Mouse (Mus musculus) neural tube, embryonic 12.5 days (tissue): ENCODE results near the gene Ano3. TPM values are rescaled to one million over a fixed set of nuclear protein-coding genes. Genes with fewer than 3 reads are reported as not detected.

ENCODE experiments used
- ATAC-seq: fragments of 200-750 bp; cut with Nextera tagmentation; 2 replicates; pipeline ENCODE4 v1.8.0; 2017; ENCODE audit warnings: low read depth, mild to moderate bottlenecking, moderate TSS enrichment, moderate library complexity; ENCODE audit not compliant: low FRiP score
- H3K27ac ChIP-seq: fragments of 300-500 bp; sonication (generic); 2 replicates; pipeline ENCODE4 v1.5.1; 2016
- H3K27me3 ChIP-seq: fragments of 300-500 bp; sonication (generic); replicated peaks from 2 replicates; pipeline ENCODE4 v1.6.1; 2016; ENCODE audit warnings: mild to moderate bottlenecking
- H3K36me3 ChIP-seq: fragments of 300-500 bp; sonication (generic); 2 replicates; pipeline ENCODE4 v1.6.1; 2016; ENCODE audit warnings: mild to moderate bottlenecking
- H3K4me1 ChIP-seq: fragments of 300-500 bp; sonication (generic); 2 replicates; pipeline ENCODE4 v1.6.1; 2016
- H3K4me2 ChIP-seq: fragments of 300-500 bp; sonication (generic); replicated peaks from 2 replicates; pipeline ENCODE4 v1.6.1; 2016; ENCODE audit warnings: mild to moderate bottlenecking
- H3K4me3 ChIP-seq: fragments of 300-500 bp; sonication (generic); 2 replicates; pipeline ENCODE4 v1.5.1; 2016
- H3K9ac ChIP-seq: fragments of 300-500 bp; sonication (generic); 2 replicates; pipeline ENCODE4 v1.6.1; 2016; ENCODE audit warnings: mild to moderate bottlenecking
- H3K9me3 ChIP-seq: fragments of 300-500 bp; sonication (generic); 2 replicates; pipeline ENCODE4 v1.6.1; 2016; ENCODE audit warnings: mild to moderate bottlenecking
- WGBS: fragments of 180-500 bp; shearing (Covaris S2); methylation state at CpG from one replicate; pipeline ENCODE4 v1.1.7; 2016; 5-methylcytosine and 5-hydroxymethylcytosine counted together
- polyA plus RNA-seq: library from polyadenylated mRNA; unstranded; fragments of >200 nt; fragmentation: Nextera tagmentation; extraction: Ambion mirVana; gene quantifications from 2 replicates; pipeline ENCODE4 v1.2.1, GENCODE M21; 2016

Gene Ano3
- polyA plus RNA-seq, 1 experiment from 2014 or later = 0.96 TPM

DNA sequence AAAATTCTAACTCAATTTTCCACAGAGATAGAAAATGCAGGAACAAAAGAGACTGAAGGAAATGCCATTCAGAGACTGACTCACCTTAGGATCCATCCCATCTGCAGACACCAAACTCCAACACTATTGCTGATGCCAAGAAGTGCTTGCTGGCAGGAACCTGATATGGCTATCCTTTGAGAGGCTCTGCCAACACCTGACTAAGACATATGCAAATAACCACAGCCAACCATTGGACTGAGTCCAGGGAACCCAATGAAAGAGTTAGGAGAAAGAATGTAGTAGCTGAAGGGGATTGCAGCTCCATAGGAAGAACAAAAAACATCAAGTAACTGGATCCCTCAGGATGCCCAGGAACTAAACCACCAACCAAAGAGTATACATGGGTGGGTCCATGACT is 21.6 kb downstream of the Ano3 start:
- H3K36me3 ChIP-seq = no peaks in the 10 kb centered on the region
- no peak overlapping the region for H3K27ac ChIP-seq
- no peak overlapping the region for H3K4me3 ChIP-seq
- H3K9me3 ChIP-seq = no peaks in the 10 kb centered on the region
- no peaks in the 10 kb centered on the region for H3K4me1 ChIP-seq
- no peak for ATAC-seq
- no peak overlapping the region for H3K4me2 ChIP-seq
- H3K27me3 ChIP-seq = no peaks in the 10 kb centered on the region
- H3K9ac ChIP-seq = no peak overlapping the region

DNA sequence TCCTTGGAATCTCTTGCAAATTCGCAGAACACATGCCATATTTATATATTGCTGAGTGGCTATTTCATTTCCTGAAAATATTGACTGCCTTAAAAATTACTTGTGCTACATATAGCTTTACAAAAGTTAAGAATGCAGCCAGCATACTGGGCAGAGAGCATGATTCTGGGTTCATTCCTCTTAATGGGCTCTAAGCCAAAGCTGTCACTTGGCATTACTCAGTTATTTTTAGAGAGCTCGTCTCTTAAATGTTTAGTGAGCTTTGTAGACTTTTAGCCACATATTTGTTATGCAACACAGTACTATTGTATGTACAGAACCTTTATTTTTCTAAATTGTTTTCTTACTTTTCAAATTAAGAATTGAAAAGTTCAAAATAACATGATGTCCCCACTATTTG is 41.2 kb downstream of the Ano3 start:
- no peak overlapping the region for H3K4me3 ChIP-seq
- H3K4me2 ChIP-seq = no peak overlapping the region
- no peaks in the 10 kb centered on the region for H3K36me3 ChIP-seq
- no peaks in the 10 kb centered on the region for H3K27me3 ChIP-seq
- H3K9ac ChIP-seq = no peak overlapping the region
- no peak for ATAC-seq
- H3K4me1 ChIP-seq = no peaks in the 10 kb centered on the region
- H3K9me3 ChIP-seq = no peaks in the 10 kb centered on the region
- 86% methylated on average over 2 of the region's 2 CpGs for WGBS
- H3K27ac ChIP-seq = no peak overlapping the region

DNA sequence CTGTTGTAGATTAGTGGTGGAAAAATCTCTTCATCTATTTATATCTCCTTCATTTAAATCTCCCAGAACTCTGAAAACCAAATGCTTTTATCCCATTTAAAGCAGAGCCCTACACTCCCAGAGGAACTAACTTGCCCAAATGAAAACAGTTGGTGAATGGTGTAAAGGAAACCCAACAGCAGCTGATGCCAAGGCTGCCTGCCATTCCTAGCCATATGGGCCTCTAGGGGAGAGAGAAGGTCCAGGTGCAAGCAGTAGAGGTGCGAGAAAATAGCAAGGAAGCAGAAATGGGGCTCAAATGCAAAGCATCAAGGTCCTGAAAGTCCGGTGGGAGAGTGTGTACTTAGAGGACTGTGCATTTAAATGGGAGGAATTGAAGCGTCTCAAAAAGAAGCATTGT is 44.2 kb downstream of the Ano3 start:
- 51% methylated on average over 3 of the region's 3 CpGs for whole genome bisulfite sequencing
- Histone ChIP-seq H3K27me3 (no peaks in the 10 kb centered on the region), H3K36me3 (no peaks in the 10 kb centered on the region), H3K9me3 (no peaks in the 10 kb centered on the region), H3K4me2 (no peak overlapping the region), H3K9ac (no peak overlapping the region), H3K4me1 (no peaks in the 10 kb centered on the region), H3K4me3 (no peak overlapping the region), H3K27ac (no peak overlapping the region)
- no peak for ATAC-seq

DNA sequence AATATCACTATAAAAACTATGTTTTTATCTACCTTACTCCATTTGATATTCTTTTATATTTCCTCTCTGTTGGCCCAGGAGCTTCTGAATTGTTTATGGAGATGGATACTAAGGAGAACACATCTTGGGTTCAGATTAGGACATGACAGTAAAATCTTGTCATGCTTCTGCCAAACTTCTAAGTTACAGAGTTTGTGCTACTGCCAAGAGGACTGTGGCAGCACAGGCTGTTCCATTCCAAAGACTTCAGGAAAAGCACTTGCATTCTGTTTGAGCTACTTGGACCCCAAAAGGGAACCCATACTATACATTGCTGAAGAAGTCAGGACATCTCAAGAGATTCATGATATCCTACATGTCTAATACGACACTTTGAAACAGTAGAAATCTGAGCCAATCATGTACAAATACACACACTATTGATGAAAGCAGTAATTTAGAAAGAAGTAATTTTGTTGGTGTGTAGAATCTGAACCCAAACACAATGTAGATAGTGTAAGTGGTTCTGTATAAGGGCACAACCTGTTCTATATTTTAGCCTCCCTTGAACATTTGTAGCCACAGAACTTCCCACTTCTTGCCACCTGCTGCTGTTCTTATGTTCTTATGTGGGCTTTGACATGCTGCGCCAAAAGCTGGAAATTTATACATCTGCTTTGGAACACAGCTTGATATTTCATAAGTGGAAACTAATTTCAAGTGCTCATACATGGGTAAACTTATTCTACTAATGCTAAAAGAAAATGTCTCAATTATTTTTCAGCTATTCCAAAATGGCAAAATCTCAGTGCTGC is 54.0 kb downstream of the Ano3 start:
- H3K4me2 ChIP-seq = no peak overlapping the region
- H3K4me1 ChIP-seq = no peaks in the 10 kb centered on the region
- H3K4me3 ChIP-seq = no peak overlapping the region
- no peaks in the 10 kb centered on the region for H3K9me3 ChIP-seq
- no peak overlapping the region for H3K9ac ChIP-seq
- 97% methylated on average over 2 of the region's 2 CpGs for WGBS
- no peaks in the 10 kb centered on the region for H3K27me3 ChIP-seq
- no peak overlapping the region for H3K27ac ChIP-seq
- no peaks in the 10 kb centered on the region for H3K36me3 ChIP-seq
- ATAC-seq = no peak

DNA sequence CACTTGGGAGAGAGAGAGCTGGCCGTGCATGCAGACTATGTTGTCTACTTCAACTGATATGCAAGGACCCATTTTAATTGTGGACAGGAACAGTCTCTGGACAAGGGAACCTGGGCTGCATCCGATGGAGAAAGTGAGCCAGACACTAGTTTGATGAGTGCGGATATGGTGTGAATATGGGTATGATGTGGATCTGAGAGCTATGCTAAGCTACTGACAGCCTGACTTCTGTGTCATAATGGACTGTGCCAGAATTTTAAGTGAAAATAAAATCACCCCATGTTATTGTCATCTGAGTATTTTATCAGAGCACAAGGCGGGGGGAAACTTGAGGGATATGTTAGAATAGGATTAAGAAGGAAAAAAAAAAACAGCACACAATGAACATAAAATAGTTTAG is 79.1 kb downstream of the Ano3 start:
- Histone ChIP-seq H3K27me3 (no peaks in the 10 kb centered on the region), H3K4me3 (no peak overlapping the region), H3K9ac (no peak overlapping the region), H3K9me3 (no peaks in the 10 kb centered on the region), H3K27ac (no peak overlapping the region), H3K4me1 (no peaks in the 10 kb centered on the region), H3K36me3 (no peaks in the 10 kb centered on the region), H3K4me2 (no peak overlapping the region)
- 92% methylated on average over 4 of the region's 4 CpGs for WGBS
- no peak for ATAC-seq

DNA sequence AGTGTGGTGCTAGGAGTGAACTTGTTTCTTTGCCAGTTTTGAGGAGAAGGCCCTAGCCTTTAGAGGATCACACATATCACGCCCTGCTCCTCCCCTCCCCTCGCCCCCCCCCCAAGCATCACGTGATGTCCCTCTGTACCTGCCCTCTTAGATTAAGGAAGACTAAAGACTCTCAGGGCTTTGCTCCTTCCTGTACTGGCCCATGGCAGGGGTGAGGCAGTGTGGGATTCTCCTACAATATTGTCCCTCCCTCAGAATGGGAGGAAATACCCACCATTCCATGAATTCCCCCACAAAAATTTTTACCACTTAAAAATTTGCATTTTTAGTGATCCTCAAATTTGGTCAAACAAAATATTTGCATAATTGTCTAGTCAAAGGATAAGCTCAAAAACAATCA is 85.1 kb downstream of the Ano3 start:
- Histone ChIP-seq H3K4me2 (no peak overlapping the region), H3K4me1 (no peaks in the 10 kb centered on the region), H3K9ac (no peak overlapping the region), H3K4me3 (no peak overlapping the region), H3K27me3 (no peaks in the 10 kb centered on the region), H3K27ac (no peak overlapping the region), H3K9me3 (no peaks in the 10 kb centered on the region), H3K36me3 (no peaks in the 10 kb centered on the region)
- 57% methylated on average over 3 of the region's 3 CpGs for WGBS
- ATAC-seq = no peak

DNA sequence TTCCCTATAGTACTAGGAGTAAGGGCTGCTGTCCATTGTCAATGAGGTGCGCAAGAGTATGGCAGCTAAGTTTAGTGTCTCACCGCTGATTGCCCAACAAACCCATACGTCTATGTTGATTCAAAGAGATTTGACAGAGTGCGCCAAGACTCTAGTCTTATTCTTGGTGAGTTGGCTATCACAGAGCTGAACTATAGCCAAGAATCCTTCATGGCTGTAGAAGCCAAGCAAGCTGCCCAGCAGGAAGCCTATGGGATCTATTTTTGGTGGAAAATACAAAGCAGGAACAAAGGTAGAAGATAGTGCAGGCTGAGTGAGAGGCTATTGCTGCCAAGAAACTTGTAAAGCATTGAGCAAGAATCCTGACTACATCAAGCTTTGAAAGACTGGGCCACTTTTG is 87.3 kb downstream of the Ano3 start:
- WGBS = 94% methylated on average over 4 of the region's 4 CpGs
- no peak for ATAC-seq
- H3K27me3 ChIP-seq = no peaks in the 10 kb centered on the region

DNA sequence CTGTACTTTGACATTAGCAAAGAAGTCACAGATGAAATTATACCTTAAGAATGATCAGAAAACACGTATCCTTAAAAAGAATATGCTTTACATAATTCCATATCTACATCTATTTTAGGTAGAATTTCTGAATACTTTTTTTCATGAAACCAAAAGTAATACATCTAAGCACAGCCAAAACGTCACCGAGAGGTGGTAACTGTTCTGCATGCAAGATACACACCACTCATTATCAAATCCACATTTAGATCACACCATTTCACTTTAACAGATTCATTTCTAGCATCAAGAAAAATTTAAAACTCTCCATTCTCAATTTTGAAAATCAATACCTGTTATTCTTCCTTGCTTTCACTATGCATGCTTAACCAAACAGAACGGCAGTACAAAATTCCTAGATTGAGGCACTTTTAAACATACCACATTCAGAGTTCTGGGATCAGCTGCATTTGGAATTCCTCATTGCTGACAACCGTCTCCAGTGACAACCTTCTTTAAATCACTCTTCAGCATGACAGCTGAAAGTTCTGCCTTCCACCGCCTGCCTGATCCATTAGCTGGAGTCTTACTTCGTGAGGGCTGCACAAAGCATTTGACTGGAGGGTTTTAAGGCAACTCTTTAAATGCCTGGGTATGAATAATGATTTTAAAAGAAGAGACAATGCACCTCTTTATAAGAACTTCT is 111.0 kb downstream of the Ano3 start:
- Histone ChIP-seq H3K27ac (no peak overlapping the region), H3K27me3 (no peaks in the 10 kb centered on the region), H3K4me3 (no peak overlapping the region), H3K4me2 (no peak overlapping the region), H3K36me3 (no peaks in the 10 kb centered on the region), H3K9ac (no peak overlapping the region), H3K4me1 (no peaks in the 10 kb centered on the region), H3K9me3 (no peaks in the 10 kb centered on the region)
- 57% methylated on average over 7 of the region's 7 CpGs for WGBS
- no peak for ATAC-seq

More for the DNA sequence above, 87.3 kb downstream of the Ano3 start:
- Histone ChIP-seq H3K27ac (no peak overlapping the region), H3K9me3 (no peaks in the 10 kb centered on the region), H3K36me3 (no peaks in the 10 kb centered on the region), H3K4me2 (no peak overlapping the region), H3K4me1 (no peaks in the 10 kb centered on the region), H3K4me3 (no peak overlapping the region), H3K9ac (no peak overlapping the region)

DNA sequence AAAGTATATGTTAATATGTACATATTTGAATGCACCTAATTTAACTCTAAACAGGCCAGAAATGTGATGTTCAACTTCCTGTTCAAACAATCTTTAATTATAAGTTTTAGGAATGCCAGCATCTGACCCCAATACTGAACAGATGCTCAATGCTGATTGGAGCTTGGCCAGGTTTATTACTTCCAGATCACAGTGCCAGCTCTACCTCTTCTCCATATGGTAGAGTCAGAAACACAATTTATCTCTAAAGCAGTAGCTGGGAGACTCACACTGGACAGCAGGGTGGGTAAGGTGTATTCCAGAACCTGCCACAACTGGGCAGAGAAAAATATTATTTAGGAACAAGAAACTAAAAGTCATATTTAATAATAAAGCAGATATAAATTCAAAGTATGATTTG is 134.5 kb downstream of the Ano3 start:
- H3K27ac ChIP-seq = no peak overlapping the region
- H3K4me1 ChIP-seq = no peaks in the 10 kb centered on the region
- no peak overlapping the region for H3K4me3 ChIP-seq
- no peak for ATAC-seq
- no peak overlapping the region for H3K4me2 ChIP-seq
- no peaks in the 10 kb centered on the region for H3K27me3 ChIP-seq
- H3K36me3 ChIP-seq = no peaks in the 10 kb centered on the region
- H3K9me3 ChIP-seq = no peaks in the 10 kb centered on the region
- H3K9ac ChIP-seq = no peak overlapping the region

DNA sequence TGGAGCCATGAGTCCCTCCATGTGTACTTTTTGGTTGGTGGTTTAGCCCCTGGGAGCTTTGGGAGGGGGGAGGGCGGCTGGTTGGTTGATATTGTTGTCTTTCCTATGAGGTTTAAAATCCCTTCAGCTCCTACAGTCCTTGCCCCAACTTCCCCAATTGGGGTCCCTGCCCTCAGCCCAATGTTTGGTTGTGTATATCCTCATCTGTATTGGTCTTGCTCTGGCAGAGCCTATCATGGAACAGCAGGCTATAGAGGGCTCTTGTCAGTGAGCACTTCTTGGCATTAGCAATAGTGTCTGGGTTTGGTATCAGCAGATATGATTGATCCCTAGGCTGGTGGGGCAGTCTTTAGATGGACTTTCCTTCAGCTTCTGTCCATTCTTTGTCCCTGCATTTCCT is 135.8 kb downstream of the Ano3 start:
- H3K9ac ChIP-seq = no peak overlapping the region
- no peak overlapping the region for H3K27ac ChIP-seq
- H3K36me3 ChIP-seq = no peaks in the 10 kb centered on the region
- H3K27me3 ChIP-seq = no peaks in the 10 kb centered on the region
- H3K4me1 ChIP-seq = no peaks in the 10 kb centered on the region
- no peak overlapping the region for H3K4me3 ChIP-seq
- 81% methylated on average over 1 of the region's 1 CpGs for WGBS
- no peak overlapping the region for H3K4me2 ChIP-seq
- ATAC-seq = no peak
- no peaks in the 10 kb centered on the region for H3K9me3 ChIP-seq

DNA sequence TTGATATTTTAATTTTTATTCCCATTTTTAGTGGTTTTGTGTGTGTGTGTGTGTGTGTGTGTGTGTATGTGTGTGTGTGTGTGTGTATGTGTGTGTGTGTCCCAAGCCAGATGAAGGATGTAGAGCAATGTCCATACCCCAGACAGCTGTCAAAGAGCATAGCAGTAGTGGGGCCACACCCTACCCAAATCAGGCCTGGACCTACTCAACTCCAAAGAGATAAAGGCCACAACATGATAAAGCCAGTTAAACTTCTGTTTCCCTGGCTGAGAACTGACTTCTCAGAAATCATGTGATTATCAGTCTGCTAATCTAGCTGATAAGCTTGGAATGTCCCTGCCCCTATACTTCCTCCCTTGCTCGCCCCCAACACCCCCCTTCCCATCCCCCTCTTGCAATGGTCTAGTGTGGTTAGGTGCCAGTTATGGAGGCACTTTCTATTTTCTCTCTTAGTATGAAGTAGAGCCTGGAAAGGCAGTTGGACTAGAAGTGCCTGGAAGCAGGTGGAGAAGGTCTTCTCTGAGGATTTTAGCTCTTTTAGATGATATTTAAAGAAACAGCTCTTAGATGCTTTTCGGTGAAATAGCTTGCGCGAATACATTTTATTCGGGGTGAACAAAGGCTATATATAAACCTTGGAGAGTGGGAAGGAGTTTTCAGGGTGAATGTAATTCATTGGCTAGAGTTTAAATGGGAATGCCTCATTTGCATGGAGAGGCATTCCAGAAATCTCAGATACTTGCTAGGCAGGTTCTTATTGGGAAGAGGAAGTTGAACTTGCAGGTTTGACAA is 144.2 kb downstream of the Ano3 start:
- no peak overlapping the region for H3K9ac ChIP-seq
- no peak overlapping the region for H3K4me3 ChIP-seq

DNA sequence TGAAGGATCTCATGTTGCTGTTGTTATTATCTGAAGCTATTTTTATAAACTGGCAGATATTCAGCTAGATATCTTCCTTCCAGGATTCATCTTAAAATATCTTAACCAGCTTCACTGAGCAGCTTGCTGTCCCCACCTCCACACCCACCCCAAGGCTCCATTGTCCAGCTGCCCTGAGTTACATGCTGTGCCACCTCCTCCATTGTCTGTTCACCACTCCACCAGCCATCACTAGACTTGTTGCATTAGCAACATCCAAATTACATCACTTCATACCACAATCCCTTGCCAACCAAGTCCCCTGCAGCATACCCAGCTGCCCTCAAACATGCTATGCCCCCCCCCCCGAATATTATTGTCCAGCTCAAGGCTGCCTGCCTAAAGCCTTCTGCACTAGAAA is 154.8 kb downstream of the Ano3 start:
- ATAC-seq = no peak
- Histone ChIP-seq H3K36me3 (no peaks in the 10 kb centered on the region), H3K4me2 (no peak overlapping the region), H3K4me3 (no peak overlapping the region), H3K27ac (no peak overlapping the region), H3K27me3 (no peaks in the 10 kb centered on the region), H3K9ac (no peak overlapping the region), H3K9me3 (no peaks in the 10 kb centered on the region), H3K4me1 (no peaks in the 10 kb centered on the region)
- WGBS = 67% methylated on average over 1 of the region's 1 CpGs

More for the DNA sequence above, 144.2 kb downstream of the Ano3 start:
- no peak for ATAC-seq
- Histone ChIP-seq H3K36me3 (no peaks in the 10 kb centered on the region), H3K27me3 (no peaks in the 10 kb centered on the region), H3K4me2 (no peak overlapping the region), H3K4me1 (no peaks in the 10 kb centered on the region), H3K27ac (no peak overlapping the region), H3K9me3 (no peaks in the 10 kb centered on the region)
- WGBS = 93% methylated on average over 5 of the region's 5 CpGs
